Mouse (Mus musculus): ENCODE measurements around the gene Mcm8. TPM values are rescaled to one million over a fixed set of nuclear protein-coding genes. Genes with fewer than 3 reads are reported as not detected.

Gene Mcm8
- polyA plus RNA-seq, 1 experiment from 2014 or later = 15.3 TPM

DNA sequence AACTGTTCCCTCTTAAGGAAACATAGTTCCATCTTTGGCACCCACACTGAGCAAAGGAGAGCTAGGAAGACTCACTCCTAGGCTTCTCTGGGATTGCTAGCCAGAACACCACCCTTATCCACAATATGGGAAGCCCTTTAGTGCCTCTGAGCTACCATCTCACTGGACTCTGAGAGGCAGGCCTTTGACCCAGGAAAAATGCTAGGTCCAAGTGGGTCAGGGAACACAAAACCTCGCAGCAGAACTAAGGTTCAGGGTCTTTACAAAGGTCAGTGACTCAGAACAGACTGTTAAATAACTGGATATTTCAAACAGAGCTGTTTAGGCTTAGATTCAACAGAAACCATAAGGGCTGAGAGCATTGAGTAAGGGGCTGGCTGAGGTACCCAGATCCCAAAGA is 61.0 kb downstream of the Mcm8 start:
- no peaks in the 10 kb centered on the region for H3K9me3 ChIP-seq
- H3K9ac ChIP-seq = no peak overlapping the region
- H3K27me3 ChIP-seq = peaks cover 36% of the 10 kb centered on the region
- no peak overlapping the region for H3K4me2 ChIP-seq
- 48% methylated on average over 1 of the region's 1 CpGs for WGBS
- ATAC-seq (ENCODE audit: borderline replicate concordance, extremely low read depth, low FRiP score, low TSS enrichment) = no peak
- no peak overlapping the region for H3K4me3 ChIP-seq
- H3K36me3 ChIP-seq = no peaks in the 10 kb centered on the region
- no peak overlapping the region for H3K27ac ChIP-seq
- H3K4me1 ChIP-seq = peaks cover 14% of the 10 kb centered on the region; the same call in 1 of the 2 replicates

DNA sequence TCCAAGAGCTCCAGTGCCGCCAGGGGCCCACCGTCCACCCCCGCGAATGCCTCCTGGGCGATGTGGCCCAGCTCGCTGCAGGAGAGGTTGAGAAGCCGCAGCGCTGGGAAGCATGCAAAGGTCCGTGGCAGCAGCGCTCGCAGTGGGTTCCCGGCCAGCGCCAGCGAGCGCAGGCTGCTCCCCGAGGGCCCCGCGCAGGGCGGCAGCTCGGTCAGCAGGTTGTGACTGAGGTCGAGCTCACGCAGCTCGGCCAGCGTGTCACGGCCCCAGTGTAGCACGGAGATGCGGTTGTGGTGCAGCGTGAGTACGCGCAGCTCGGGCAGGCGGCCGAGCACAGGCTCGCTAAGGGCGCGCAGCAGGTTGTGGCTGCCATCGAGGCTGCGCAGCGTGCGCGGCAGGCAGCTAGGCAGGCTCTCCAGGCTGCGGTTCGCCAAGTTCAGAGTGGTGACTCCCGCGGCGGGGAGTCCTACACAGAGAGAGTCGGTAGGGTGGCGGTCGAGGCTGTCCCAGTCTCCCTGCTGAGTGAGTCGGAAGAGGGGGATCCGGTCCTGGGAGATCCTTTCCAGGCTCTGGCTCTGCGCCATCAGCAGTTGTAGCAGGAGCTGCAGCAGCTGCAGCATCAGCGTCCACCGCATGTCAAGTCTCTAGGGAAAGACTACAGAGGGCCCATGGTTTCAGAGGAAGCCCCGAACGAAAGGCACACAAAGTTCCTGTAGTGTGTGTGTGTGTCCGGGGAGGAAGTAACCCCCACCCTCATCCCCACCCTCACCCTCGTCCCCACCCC is 63.5 kb downstream of the Mcm8 start:
- H3K27me3 ChIP-seq = peaks cover 36% of the 10 kb centered on the region
- WGBS = under 1% methylated on average over 58 of the region's 58 CpGs

GRCm38 (mm10) chr2:132880844-132881645 is 65.1 kb downstream of the Mcm8 start, which contains the start of gene Lrrn4:
TSS of gene Lrrn4 (minus strand) at chr2:132880891.
- Histone ChIP-seq H3K9me3 (no peaks in the 10 kb centered on the region), H3K4me3 (peak within 1 kb of the TSS; percentile 47), H3K9ac (no peak within 1 kb of the TSS), H3K4me1 (peaks cover 12% of the 10 kb centered on the region; the same call in 1 of the 2 replicates), H3K27ac (no peak within 1 kb of the TSS), H3K36me3 (no peaks in the 10 kb centered on the region), H3K27me3 (peaks cover 36% of the 10 kb centered on the region), H3K4me2 (peak within 1 kb of the TSS; percentile 95)
- 11% methylated on average over 12 of the region's 12 CpGs for WGBS
- no peak for ATAC-seq (ENCODE audit: borderline replicate concordance, extremely low read depth, low FRiP score, low TSS enrichment)

More for the DNA sequence above, 63.5 kb downstream of the Mcm8 start:
- Histone ChIP-seq H3K36me3 (no peaks in the 10 kb centered on the region), H3K9me3 (no peaks in the 10 kb centered on the region), H3K27ac (no peak overlapping the region), H3K9ac (peak overlapping the region; percentile 36; the same call in 1 of the 2 replicates), H3K4me1 (peaks cover 12% of the 10 kb centered on the region; the same call in 1 of the 2 replicates), H3K4me2 (peak overlapping the region; percentile 95), H3K4me3 (peak overlapping the region; percentile 47)
- ATAC-seq (ENCODE audit: borderline replicate concordance, extremely low read depth, low FRiP score, low TSS enrichment) = peak; percentile 55; the same call in 1 of the 2 replicates

DNA sequence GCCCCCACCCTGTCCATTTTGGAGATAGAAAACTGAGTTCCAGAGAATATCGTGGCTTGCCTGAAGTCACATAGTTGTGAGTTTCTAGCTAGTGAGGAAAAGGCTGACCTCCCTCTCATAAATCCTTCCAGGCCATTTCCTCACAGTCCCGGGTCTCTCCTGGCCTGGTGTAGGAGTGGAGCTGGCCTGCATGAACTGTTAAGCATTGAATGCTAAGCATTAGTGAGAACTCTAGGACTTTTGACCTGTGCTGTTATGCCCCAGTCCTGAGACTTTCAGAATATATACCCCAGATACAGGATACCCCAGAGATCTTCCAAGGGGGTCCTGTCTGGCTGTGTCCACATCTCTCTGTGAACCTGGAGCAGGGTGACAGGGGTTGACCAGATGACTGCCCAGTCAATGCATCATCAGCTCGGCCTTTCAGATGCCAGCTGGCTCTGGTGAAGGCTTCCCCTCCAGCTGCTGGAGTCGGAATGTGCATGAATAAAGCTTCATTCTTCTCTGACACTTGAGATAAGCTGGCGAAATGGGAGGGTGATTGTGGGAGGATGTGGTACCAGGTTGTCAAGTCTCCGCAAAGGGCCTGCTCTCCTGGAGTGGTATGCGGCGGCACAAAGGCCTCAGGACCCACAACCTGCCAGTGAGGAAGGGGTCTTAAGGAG is 68.5 kb downstream of the Mcm8 start:
- Histone ChIP-seq H3K9ac (no peak overlapping the region), H3K4me2 (no peak overlapping the region), H3K36me3 (no peaks in the 10 kb centered on the region), H3K9me3 (no peaks in the 10 kb centered on the region), H3K4me3 (no peak overlapping the region), H3K27ac (no peak overlapping the region), H3K4me1 (peaks cover 5% of the 10 kb centered on the region; the same call in 1 of the 2 replicates), H3K27me3 (peaks cover 15% of the 10 kb centered on the region)
- ATAC-seq (ENCODE audit: borderline replicate concordance, extremely low read depth, low FRiP score, low TSS enrichment) = no peak
- WGBS = 26% methylated on average over 8 of the region's 8 CpGs

DNA sequence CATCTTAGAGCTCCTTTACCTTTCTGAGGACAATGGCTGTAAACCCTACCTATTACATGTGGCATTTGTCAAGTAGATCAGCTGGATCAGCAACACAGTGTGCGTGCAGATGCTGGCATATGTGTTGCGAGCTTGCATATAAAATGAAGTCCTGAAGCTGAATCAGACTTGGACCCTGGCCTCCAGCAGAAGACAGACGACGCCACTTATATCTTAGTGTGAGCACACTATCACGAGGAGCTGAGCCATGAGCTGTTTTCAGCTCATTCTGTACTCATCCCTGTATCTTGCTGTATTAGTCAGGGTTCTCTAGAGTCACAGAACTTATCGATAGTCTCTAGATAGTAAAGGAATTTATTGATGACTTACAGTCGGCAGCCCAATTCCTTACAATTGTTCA is 69.4 kb downstream of the Mcm8 start:
- WGBS = 81% methylated on average over 7 of the region's 7 CpGs
- Histone ChIP-seq H3K27ac (no peak overlapping the region), H3K9me3 (no peaks in the 10 kb centered on the region), H3K27me3 (peaks cover 7% of the 10 kb centered on the region; the same call in 1 of the 2 replicates), H3K4me2 (no peak overlapping the region), H3K4me1 (no peaks in the 10 kb centered on the region), H3K4me3 (no peak overlapping the region), H3K36me3 (no peaks in the 10 kb centered on the region), H3K9ac (no peak overlapping the region)
- ATAC-seq (ENCODE audit: borderline replicate concordance, extremely low read depth, low FRiP score, low TSS enrichment) = no peak

Other genes with a start within 250 kb of the Mcm8 start
- 29.9 and 30.1 TPM in 2 replicates for gene Gpcpd1, start 228.4 kb upstream of the Mcm8 start, polyA plus RNA-seq (2015; fragmentation: Nextera tagmentation; extraction: Ambion mirVana)
- gene Shld1, start 129.2 kb upstream of the Mcm8 start, polyA plus RNA-seq (2015; fragmentation: Nextera tagmentation; extraction: Ambion mirVana) = 14.2 and 14.6 TPM in 2 replicates
- 0.52 and 1.4 TPM in 2 replicates for gene Chgb, start 34.9 kb upstream of the Mcm8 start, polyA plus RNA-seq (2015; fragmentation: Nextera tagmentation; extraction: Ambion mirVana)
- gene Trmt6, start 86 bp upstream of the Mcm8 start, polyA plus RNA-seq (2015; fragmentation: Nextera tagmentation; extraction: Ambion mirVana) = 24.6 and 26.4 TPM in 2 replicates
- gene Crls1, start 30.5 kb downstream of the Mcm8 start, polyA plus RNA-seq (2015; fragmentation: Nextera tagmentation; extraction: Ambion mirVana) = 22.6 and 23.0 TPM in 2 replicates
- 5.1 and 6.8 TPM in 2 replicates for gene Lrrn4, start 64.8 kb downstream of the Mcm8 start, polyA plus RNA-seq (2015; fragmentation: Nextera tagmentation; extraction: Ambion mirVana)
- gene Fermt1, start 129.8 kb downstream of the Mcm8 start, polyA plus RNA-seq (2015; fragmentation: Nextera tagmentation; extraction: Ambion mirVana) = 5.3 and 5.7 TPM in 2 replicates